Mouse (Mus musculus) brown adipose tissue, adult 24 weeks (tissue): ENCODE data around the gene Zfp637. TPM values are rescaled to one million over a fixed set of nuclear protein-coding genes. Genes with fewer than 3 reads are reported as not detected.

Experiments
- H3K27ac ChIP-seq: fragments of 200-500 bp; replicated peaks from 2 replicates; pipeline ENCODE4 v1.5.1; 2012; ENCODE audit warnings: low read depth, mild to moderate bottlenecking, low read length
- H3K4me1 ChIP-seq: fragments of 200-500 bp; 2 replicates; pipeline ENCODE4 v1.6.1; 2012; ENCODE audit warnings: low read length, mixed read lengths; ENCODE audit not compliant: control insufficient read depth, insufficient read depth, insufficient read length
- H3K4me3 ChIP-seq: fragments of 200-500 bp; 2 replicates; pipeline ENCODE4 v1.5.1; 2012; ENCODE audit warnings: low read depth, mild to moderate bottlenecking, low read length, moderate library complexity; ENCODE audit not compliant: insufficient read depth
- polyA plus RNA-seq: library from polyadenylated mRNA; stranded (reverse); fragments of >200 nt; gene quantifications from 2 replicates; pipeline ENCODE4 v1.2.4, GENCODE M21; 2012; ENCODE audit not compliant: missing spikeins, insufficient read depth, insufficient read length

The Zfp637 gene
- polyA plus RNA-seq, 1 experiment = 40.5 TPM

GRCm38 (mm10) chr6:117880394-117880838 is 39.4 kb downstream of the Zfp637 start:
- Histone ChIP-seq H3K27ac (peak overlapping the region; percentile 41), H3K4me1 (peaks cover 7% of the 10 kb centered on the region; the same call in 1 of the 2 replicates)

GRCm38 (mm10) chr6:117881229-117881628 is 40.2 kb downstream of the Zfp637 start:
- no peak overlapping the region for H3K4me3 ChIP-seq
- H3K27ac ChIP-seq = peak overlapping the region; percentile 41; the same call in 1 of the 2 replicates
- H3K4me1 ChIP-seq = peaks cover 7% of the 10 kb centered on the region; the same call in 1 of the 2 replicates

More at GRCm38 (mm10) chr6:117880394-117880838, 39.4 kb downstream of the Zfp637 start:
- H3K4me3 ChIP-seq = peak overlapping the region; percentile 27

GRCm38 (mm10) chr6:117881997-117882396 is 41.0 kb downstream of the Zfp637 start:
- no peak overlapping the region for H3K4me3 ChIP-seq
- no peak overlapping the region; the same call in 1 of the 2 replicates for H3K27ac ChIP-seq
- peaks cover 7% of the 10 kb centered on the region; the same call in 1 of the 2 replicates for H3K4me1 ChIP-seq

GRCm38 (mm10) chr6:117885943-117886342 is 45.0 kb downstream of the Zfp637 start:
- no peak overlapping the region for H3K27ac ChIP-seq
- H3K4me1 ChIP-seq = peaks cover 3% of the 10 kb centered on the region; the same call in 1 of the 2 replicates

GRCm38 (mm10) chr6:117888032-117888431 is 47.1 kb downstream of the Zfp637 start:
- H3K4me3 ChIP-seq = no peak overlapping the region
- no peaks in the 10 kb centered on the region; the same call in none of the 2 replicates for H3K4me1 ChIP-seq
- no peak overlapping the region for H3K27ac ChIP-seq

More at GRCm38 (mm10) chr6:117885943-117886342, 45.0 kb downstream of the Zfp637 start:
- no peak overlapping the region for H3K4me3 ChIP-seq

GRCm38 (mm10) chr6:117888642-117889096 is 47.7 kb downstream of the Zfp637 start:
- no peak overlapping the region for H3K4me3 ChIP-seq
- no peak overlapping the region for H3K27ac ChIP-seq

GRCm38 (mm10) chr6:117890257-117890656 is 49.3 kb downstream of the Zfp637 start:
- Histone ChIP-seq H3K4me1 (no peaks in the 10 kb centered on the region; the same call in none of the 2 replicates), H3K4me3 (no peak overlapping the region), H3K27ac (no peak overlapping the region)

More at GRCm38 (mm10) chr6:117888642-117889096, 47.7 kb downstream of the Zfp637 start:
- no peaks in the 10 kb centered on the region; the same call in none of the 2 replicates for H3K4me1 ChIP-seq

GRCm38 (mm10) chr6:117891369-117892160 is 50.6 kb downstream of the Zfp637 start:
- Histone ChIP-seq H3K4me3 (no peak overlapping the region), H3K27ac (peak overlapping the region; percentile 38), H3K4me1 (no peaks in the 10 kb centered on the region; the same call in none of the 2 replicates)

- no peak overlapping the region for H3K4me3 ChIP-seq
- H3K27ac ChIP-seq = peak overlapping the region; percentile 20; the same call in 1 of the 2 replicates
- H3K4me1 ChIP-seq = no peaks in the 10 kb centered on the region; the same call in none of the 2 replicates
Observed at GRCm38 (mm10) chr6:117892386-117892785, 51.4 kb downstream of the Zfp637 start.

GRCm38 (mm10) chr6:117893435-117893834 is 52.5 kb downstream of the Zfp637 start:
- Histone ChIP-seq H3K4me1 (no peaks in the 10 kb centered on the region; the same call in none of the 2 replicates), H3K4me3 (no peak overlapping the region), H3K27ac (no peak overlapping the region)

Other genes starting within 250 kb of the Zfp637 start
- gene Zfp239, start 20.9 kb downstream of the Zfp637 start, polyA plus RNA-seq = 0.36 and 0.71 TPM in 2 replicates
- gene Hnrnpf, start 59.1 kb downstream of the Zfp637 start, polyA plus RNA-seq = 147 and 185 TPM in 2 replicates
- not detected in 2 replicates for gene Fxyd4, start 96.5 kb downstream of the Zfp637 start, polyA plus RNA-seq
- not detected in 2 replicates for gene Rasgef1a, start 170.3 kb downstream of the Zfp637 start, polyA plus RNA-seq